Mouse (Mus musculus) neural tube, embryonic 15.5 days (tissue): ENCODE results near the gene Pakap. TPM values are rescaled to one million over a fixed set of nuclear protein-coding genes. Genes with fewer than 3 reads are reported as not detected.
A peak's percentile ranks its signal among the peaks of the same experiment; 100 is the strongest.

ENCODE experiments used
- ATAC-seq: fragments of 200-750 bp; cut with Nextera tagmentation; 2 replicates; pipeline ENCODE4 v1.8.0; 2017; ENCODE audit warnings: mild to moderate bottlenecking, moderate TSS enrichment, moderate library complexity; ENCODE audit not compliant: low FRiP score
- H3K27ac ChIP-seq: fragments of 300-500 bp; sonication (generic); replicated peaks from 2 replicates; pipeline ENCODE4 v1.5.1; 2015; ENCODE audit warnings: mild to moderate bottlenecking, inconsistent platforms
- H3K27me3 ChIP-seq: fragments of 300-500 bp; sonication (generic); replicated peaks from 2 replicates; pipeline ENCODE4 v1.6.1; 2015; ENCODE audit warnings: inconsistent platforms
- H3K36me3 ChIP-seq: fragments of 300-500 bp; sonication (generic); 2 replicates; pipeline ENCODE4 v1.6.1; 2015; ENCODE audit warnings: inconsistent platforms
- H3K4me1 ChIP-seq: fragments of 300-500 bp; sonication (generic); 2 replicates; pipeline ENCODE4 v1.6.1; 2015; ENCODE audit warnings: inconsistent platforms
- H3K4me2 ChIP-seq: fragments of 300-500 bp; sonication (generic); 2 replicates; pipeline ENCODE4 v1.6.1; 2015; ENCODE audit warnings: inconsistent platforms, mild to moderate bottlenecking, moderate library complexity
- H3K4me3 ChIP-seq: fragments of 300-500 bp; sonication (generic); replicated peaks from 2 replicates; pipeline ENCODE4 v1.5.1; 2015; ENCODE audit warnings: mild to moderate bottlenecking, inconsistent platforms
- H3K9ac ChIP-seq: fragments of 300-500 bp; sonication (generic); replicated peaks from 2 replicates; pipeline ENCODE4 v1.6.1; 2015; ENCODE audit warnings: mild to moderate bottlenecking, inconsistent platforms
- H3K9me3 ChIP-seq: fragments of 300-500 bp; sonication (generic); replicated peaks from 2 replicates; pipeline ENCODE4 v1.6.1; 2016; ENCODE audit warnings: inconsistent platforms
- WGBS: fragments of 180-500 bp; shearing (Covaris S2); methylation state at CpG from one replicate; pipeline ENCODE4 v1.1.7; 2015; ENCODE audit warnings: mixed read lengths; 5-methylcytosine and 5-hydroxymethylcytosine counted together
- polyA plus RNA-seq: library from polyadenylated mRNA; unstranded; fragments of >200 nt; fragmentation: Nextera tagmentation; extraction: Ambion mirVana; gene quantifications from 2 replicates; pipeline ENCODE4 v1.2.1, GENCODE M21; 2015

Pakap gene
- polyA plus RNA-seq, 1 experiment from 2014 or later = 10.4 TPM

GRCm38 (mm10) chr4:57833060-57833459 is 265.1 kb downstream of the Pakap start:
- no peaks in the 10 kb centered on the region for H3K27me3 ChIP-seq
- no peak overlapping the region for H3K27ac ChIP-seq
- no peaks in the 10 kb centered on the region for H3K9me3 ChIP-seq
- H3K4me1 ChIP-seq = peaks cover 16% of the 10 kb centered on the region
- no peak overlapping the region for H3K4me3 ChIP-seq
- no peak overlapping the region for H3K4me2 ChIP-seq
- WGBS = 65% methylated on average over 4 of the region's 4 CpGs
- H3K9ac ChIP-seq = no peak overlapping the region
- no peaks in the 10 kb centered on the region for H3K36me3 ChIP-seq
- ATAC-seq = no peak; the same call in 1 of the 2 replicates

GRCm38 (mm10) chr4:57834141-57834540 is 266.2 kb downstream of the Pakap start:
- H3K4me1 ChIP-seq = peaks cover 16% of the 10 kb centered on the region
- H3K27me3 ChIP-seq = no peaks in the 10 kb centered on the region
- no peak overlapping the region for H3K4me2 ChIP-seq
- no peak for ATAC-seq
- H3K9me3 ChIP-seq = no peaks in the 10 kb centered on the region
- no peak overlapping the region for H3K27ac ChIP-seq
- no peaks in the 10 kb centered on the region for H3K36me3 ChIP-seq
- no peak overlapping the region for H3K4me3 ChIP-seq
- H3K9ac ChIP-seq = no peak overlapping the region
- 73% methylated on average over 4 of the region's 4 CpGs for WGBS

GRCm38 (mm10) chr4:57837089-57837488 is 269.1 kb downstream of the Pakap start:
- 54% methylated on average over 9 of the region's 9 CpGs for WGBS
- no peaks in the 10 kb centered on the region for H3K27me3 ChIP-seq
- H3K27ac ChIP-seq = no peak overlapping the region
- no peaks in the 10 kb centered on the region for H3K36me3 ChIP-seq
- H3K4me2 ChIP-seq = no peak overlapping the region
- H3K4me3 ChIP-seq = no peak overlapping the region
- ATAC-seq = no peak
- no peaks in the 10 kb centered on the region for H3K9me3 ChIP-seq
- no peak overlapping the region for H3K9ac ChIP-seq
- peaks cover 11% of the 10 kb centered on the region; the same call in 1 of the 2 replicates for H3K4me1 ChIP-seq

GRCm38 (mm10) chr4:57839343-57839742 is 271.4 kb downstream of the Pakap start:
- no peaks in the 10 kb centered on the region for H3K36me3 ChIP-seq
- H3K27ac ChIP-seq = no peak overlapping the region
- H3K4me1 ChIP-seq = no peaks in the 10 kb centered on the region
- H3K9ac ChIP-seq = no peak overlapping the region
- no peaks in the 10 kb centered on the region for H3K27me3 ChIP-seq
- H3K4me2 ChIP-seq = no peak overlapping the region
- WGBS = 83% methylated on average over 4 of the region's 4 CpGs
- H3K9me3 ChIP-seq = no peaks in the 10 kb centered on the region
- no peak for ATAC-seq
- no peak overlapping the region for H3K4me3 ChIP-seq

- 0% methylated on average over 1 of the region's 1 CpGs for WGBS
- Histone ChIP-seq H3K4me1 (peaks cover 18% of the 10 kb centered on the region), H3K4me2 (no peak overlapping the region), H3K27ac (no peak overlapping the region), H3K36me3 (no peaks in the 10 kb centered on the region), H3K9ac (no peak overlapping the region), H3K27me3 (no peaks in the 10 kb centered on the region), H3K9me3 (no peaks in the 10 kb centered on the region), H3K4me3 (no peak overlapping the region)
- no peak for ATAC-seq
Measured at GRCm38 (mm10) chr4:57841911-57842310, 273.9 kb downstream of the Pakap start.

- Histone ChIP-seq H3K4me1 (peaks cover 25% of the 10 kb centered on the region), H3K27ac (no peak overlapping the region), H3K4me2 (no peak overlapping the region), H3K27me3 (no peaks in the 10 kb centered on the region), H3K36me3 (no peaks in the 10 kb centered on the region), H3K9me3 (no peaks in the 10 kb centered on the region), H3K4me3 (no peak overlapping the region), H3K9ac (no peak overlapping the region)
- no peak for ATAC-seq
- WGBS = 65% methylated on average over 11 of the region's 11 CpGs
Measured at GRCm38 (mm10) chr4:57842472-57843305, 274.7 kb downstream of the Pakap start.

- Histone ChIP-seq H3K4me3 (peak overlapping the region; percentile 27), H3K4me2 (peak overlapping the region; percentile 46), H3K36me3 (no peaks in the 10 kb centered on the region), H3K4me1 (peaks cover 25% of the 10 kb centered on the region), H3K9ac (peak overlapping the region; percentile 23), H3K9me3 (no peaks in the 10 kb centered on the region), H3K27me3 (no peaks in the 10 kb centered on the region), H3K27ac (peak overlapping the region; percentile 82)
- ATAC-seq = peak; percentile 74
- WGBS = 6% methylated on average over 10 of the region's 10 CpGs
Measured at GRCm38 (mm10) chr4:57845031-57845431, 277.1 kb downstream of the Pakap start.

- WGBS = 14% methylated on average over 12 of the region's 12 CpGs
- Histone ChIP-seq H3K27me3 (no peaks in the 10 kb centered on the region), H3K4me1 (peaks cover 25% of the 10 kb centered on the region), H3K9ac (peak overlapping the region; percentile 23), H3K36me3 (no peaks in the 10 kb centered on the region), H3K4me2 (peak overlapping the region; percentile 46), H3K9me3 (no peaks in the 10 kb centered on the region), H3K27ac (peak overlapping the region; percentile 82), H3K4me3 (peak overlapping the region; percentile 27)
- peak; percentile 17; the same call in 1 of the 2 replicates for ATAC-seq
Measured at GRCm38 (mm10) chr4:57845541-57846210, 277.7 kb downstream of the Pakap start.

- Histone ChIP-seq H3K4me1 (peaks cover 29% of the 10 kb centered on the region), H3K9ac (0 out of 2 replicates have a peak overlapping the region, but pooled peaks have one; percentile 23), H3K4me3 (peak overlapping the region; percentile 27; the same call in 1 of the 2 replicates), H3K36me3 (no peaks in the 10 kb centered on the region), H3K27ac (peak overlapping the region; percentile 82), H3K27me3 (no peaks in the 10 kb centered on the region), H3K9me3 (no peaks in the 10 kb centered on the region), H3K4me2 (peak overlapping the region; percentile 46)
- WGBS = 51% methylated on average over 11 of the region's 12 CpGs
- no peak for ATAC-seq
Measured at GRCm38 (mm10) chr4:57846381-57846990, 278.5 kb downstream of the Pakap start.

GRCm38 (mm10) chr4:57846991-57847422 is 279.0 kb downstream of the Pakap start:
- Histone ChIP-seq H3K4me2 (peak overlapping the region; percentile 46), H3K36me3 (no peaks in the 10 kb centered on the region), H3K4me3 (no peak overlapping the region), H3K27me3 (no peaks in the 10 kb centered on the region), H3K9ac (no peak overlapping the region), H3K27ac (peak overlapping the region; percentile 82), H3K4me1 (peaks cover 34% of the 10 kb centered on the region), H3K9me3 (no peaks in the 10 kb centered on the region)
- WGBS = 29% methylated on average over 8 of the region's 8 CpGs
- ATAC-seq = no peak

- Histone ChIP-seq H3K4me1 (peaks cover 36% of the 10 kb centered on the region), H3K9me3 (no peaks in the 10 kb centered on the region), H3K27me3 (no peaks in the 10 kb centered on the region), H3K36me3 (no peaks in the 10 kb centered on the region), H3K9ac (no peak overlapping the region), H3K4me3 (no peak overlapping the region), H3K27ac (peak overlapping the region; percentile 82), H3K4me2 (peak overlapping the region; percentile 46)
- ATAC-seq = no peak
- 88% methylated on average over 3 of the region's 3 CpGs for WGBS
Measured at GRCm38 (mm10) chr4:57847676-57848075, 279.7 kb downstream of the Pakap start.
